Mouse (Mus musculus): Measurements from ENCODE around the gene Gm10720.
"Not testable (repeated sequence)": the region's sequence is repeated elsewhere in the genome, so short reads cannot be mapped to it uniquely, and the experiment has no call there.

GRCm38 (mm10) chr9:3034299-3034698 is 18.8 kb downstream of the Gm10720 start, which contains the start of gene Gm17535:
- not testable (repeated sequence) for TF ChIP-seq POLR2A (IDR thresholded peaks at IDR 0.05; ENCODE audit: borderline replicate concordance, low read depth, low read length); CTCF (IDR thresholded peaks at IDR 0.05; ENCODE audit: low read depth, low read length)
